Mouse (Mus musculus) R1 (cell line): Measurements from ENCODE around the gene Zkscan14.
"Not testable (repeated sequence)": the region's sequence is repeated elsewhere in the genome, so short reads cannot be mapped to it uniquely, and the experiment has no call there.

Experiments used
- DNase-seq: peaks from one replicate; pipeline ENCODE4 v3.0.0-alpha.2; 2018; ENCODE audit warnings: low read depth, low spot score

Gene Zkscan14

DNA sequence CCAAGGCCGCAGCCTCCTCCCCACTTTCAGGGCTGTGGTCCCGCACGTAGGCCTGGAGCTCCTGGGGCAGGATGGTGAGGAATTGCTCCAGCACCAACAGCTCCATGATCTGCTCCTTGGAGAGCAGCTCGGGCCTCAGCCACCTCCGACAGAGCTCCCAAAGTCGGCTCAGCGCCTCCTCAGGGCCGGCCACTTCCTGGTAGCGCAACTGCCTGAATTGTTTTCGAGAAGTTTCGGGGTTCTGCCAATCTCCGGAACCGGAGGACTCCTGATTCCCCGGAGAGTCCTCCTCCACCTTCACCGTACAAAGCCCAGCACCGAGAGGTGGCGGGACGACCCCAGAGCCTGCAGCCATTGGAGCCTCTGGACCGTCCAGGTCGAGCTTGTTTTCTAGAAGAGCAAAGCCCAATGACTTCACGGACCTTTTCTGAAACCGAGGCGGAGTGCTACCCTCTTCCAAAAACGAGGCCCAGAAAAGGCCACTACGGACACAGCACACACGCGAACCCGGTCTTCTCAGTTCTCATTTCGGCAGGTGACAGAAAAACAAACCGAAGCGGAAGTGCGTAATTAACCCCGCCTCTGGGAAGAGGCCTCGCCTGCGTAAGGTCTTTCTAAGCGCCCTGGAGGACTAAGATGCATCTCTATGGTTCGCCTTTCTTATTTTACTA, at the start of gene Zkscan14:
Gene Zkscan14 (minus strand): TSS at position 548 of the 671 bp plus-strand sequence.
- DNase-seq, result peak; percentile 93

DNA sequence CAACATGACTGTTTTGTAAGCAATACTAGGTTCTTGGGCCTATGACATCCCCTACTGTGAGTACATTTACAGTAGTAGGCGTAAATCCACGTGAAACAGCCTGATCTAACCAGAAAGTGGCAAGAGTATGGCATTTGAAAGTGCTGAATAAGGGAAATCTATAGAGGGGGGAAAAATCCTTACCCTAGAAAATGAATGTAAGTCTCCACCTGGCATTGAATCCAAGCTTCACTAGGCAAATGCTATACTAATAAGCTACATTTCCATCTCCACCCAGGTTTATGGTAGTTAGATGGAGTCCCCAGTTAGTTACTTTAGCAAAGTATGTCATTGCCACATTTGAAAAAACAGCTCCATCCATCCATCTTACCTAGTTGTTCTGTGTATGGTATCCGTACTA, 47.9 kb upstream of the Zkscan14 start:
- no peak for DNase-seq

DNA sequence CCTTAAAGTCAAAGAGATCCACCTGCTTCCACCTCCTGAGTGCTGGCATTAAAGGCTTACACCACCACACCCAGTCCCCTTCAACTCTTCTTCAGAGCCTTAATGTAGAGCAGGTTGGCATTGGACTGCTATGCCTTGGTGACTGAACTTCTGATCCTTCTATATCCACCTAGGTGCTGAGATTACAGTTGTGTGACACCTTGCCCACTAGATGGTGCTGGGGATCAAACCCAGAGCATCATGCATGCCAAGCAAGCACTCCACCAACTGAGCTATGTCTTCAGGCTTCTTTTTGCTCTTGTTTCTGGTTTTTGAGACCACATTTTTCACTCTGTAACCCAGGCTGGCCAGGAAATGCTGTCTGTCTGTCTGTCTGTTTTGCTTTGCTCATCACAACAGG, 33.0 kb upstream of the Zkscan14 start:
- DNase-seq, result peak; percentile 72

DNA sequence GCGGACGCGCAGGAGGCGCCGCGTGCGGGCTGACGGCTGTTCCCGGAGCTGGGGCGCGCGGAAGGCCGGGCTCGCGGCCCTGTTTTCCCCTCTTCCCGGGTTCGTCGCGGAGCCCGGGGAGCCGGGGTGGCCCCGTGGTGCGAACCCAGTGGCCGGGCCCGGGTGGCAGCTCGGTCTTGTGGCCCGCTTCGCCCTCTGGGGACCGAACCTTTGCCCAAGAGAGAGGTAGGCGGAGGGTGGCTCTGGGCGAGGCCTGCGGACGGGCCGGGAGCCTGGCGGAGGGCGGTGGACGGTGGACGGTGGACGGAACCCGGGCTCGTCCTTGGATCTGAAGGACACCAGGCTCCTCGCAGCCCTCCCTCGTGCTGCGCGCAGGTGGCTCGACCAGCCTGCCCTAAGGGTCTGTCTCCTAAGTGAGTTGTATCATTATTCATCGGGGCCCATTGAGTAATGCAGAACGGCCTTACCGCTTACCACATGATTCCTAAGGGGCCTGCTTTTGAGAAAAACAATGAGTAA, 30.3 kb upstream of the Zkscan14 start:
- peak; percentile 41 for DNase-seq

DNA sequence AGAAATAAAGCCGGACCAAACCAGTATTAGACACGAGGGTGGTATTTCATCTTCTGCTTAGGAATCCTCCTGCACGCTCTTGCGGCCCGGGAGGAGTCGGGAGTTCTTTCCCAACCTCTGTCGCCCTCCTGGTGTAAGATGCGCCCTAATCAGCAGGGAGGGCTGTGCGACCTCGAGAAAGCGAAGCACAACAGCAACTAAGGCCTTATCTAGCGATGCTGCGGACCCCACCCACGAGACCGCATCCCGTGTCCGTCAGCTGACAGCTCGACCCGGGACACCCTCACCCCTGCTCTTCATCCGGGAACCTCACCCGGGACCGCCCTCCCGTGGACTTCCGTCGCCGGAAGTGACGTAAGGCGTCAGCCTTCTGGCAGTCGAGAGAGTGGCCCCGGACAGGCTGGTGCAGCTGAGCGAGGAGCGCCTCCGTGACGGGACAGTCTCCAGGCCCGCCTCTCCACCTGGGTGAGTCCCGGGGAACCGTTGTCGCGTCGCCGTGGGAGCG, 29.8 kb upstream of the Zkscan14 start, which contains the start of gene Zfp655:
Gene Zfp655 (plus strand): TSS at position 349 of the 505 bp plus-strand sequence.
- DNase-seq, result peak; percentile 97

DNA sequence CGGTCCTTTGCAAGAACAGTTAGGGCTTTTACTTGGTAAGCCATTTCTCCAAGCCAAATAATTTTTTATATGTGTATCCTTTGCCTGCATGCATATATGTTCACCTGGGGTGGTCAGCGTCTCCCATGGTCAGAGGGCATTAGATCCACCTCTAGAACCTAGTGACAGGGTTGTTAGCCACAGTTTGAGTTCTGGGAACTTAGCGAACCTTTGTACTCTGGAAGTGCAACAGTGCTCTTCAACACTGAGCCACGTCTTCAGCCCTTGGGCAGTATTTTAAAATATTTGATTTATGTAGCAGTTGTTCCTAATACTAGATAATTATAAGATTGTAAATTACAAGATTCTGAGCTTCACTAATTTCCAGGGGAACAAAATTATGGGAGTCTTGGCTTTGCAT, 29.0 kb upstream of the Zkscan14 start:
- DNase-seq, result no peak

DNA sequence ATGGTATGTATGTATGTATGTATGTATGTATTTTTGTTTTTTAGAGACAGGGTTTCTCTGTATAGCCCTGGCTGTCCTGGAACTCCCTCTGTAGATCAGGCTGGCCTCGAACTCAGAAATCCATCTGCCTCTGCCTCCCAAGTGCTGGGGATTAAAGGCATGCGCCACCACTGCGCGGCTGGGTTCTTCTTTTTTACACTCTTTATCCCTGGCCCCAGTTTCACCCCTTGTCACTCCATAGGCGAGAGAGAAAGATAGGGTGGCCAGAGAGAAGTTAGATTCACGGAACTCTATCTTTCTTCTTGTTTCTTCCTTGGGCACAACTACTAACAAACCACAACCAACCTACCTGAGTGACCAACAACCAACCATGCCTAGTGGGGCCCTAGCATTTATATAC, 27.6 kb upstream of the Zkscan14 start:
- not testable (repeated sequence) for DNase-seq

DNA sequence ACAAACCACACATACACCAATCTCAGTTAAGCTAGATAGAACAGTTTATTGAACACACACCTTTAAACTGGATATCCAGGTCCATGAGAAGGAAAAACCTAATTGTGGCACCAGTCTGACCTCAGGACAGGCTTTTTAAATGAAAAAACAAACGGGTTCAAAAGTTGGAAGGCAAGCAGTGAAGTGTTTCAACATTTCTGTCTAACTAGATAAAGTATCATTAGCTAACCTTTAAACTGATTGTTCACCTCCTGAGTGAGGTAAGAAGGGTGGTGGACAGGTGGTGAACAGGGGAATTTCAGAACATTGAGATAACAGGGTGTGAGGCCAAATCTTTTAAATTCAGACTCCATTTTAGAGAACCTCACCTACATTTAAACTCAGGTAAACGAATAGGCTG, 24.8 kb upstream of the Zkscan14 start:
- DNase-seq, result no peak

DNA sequence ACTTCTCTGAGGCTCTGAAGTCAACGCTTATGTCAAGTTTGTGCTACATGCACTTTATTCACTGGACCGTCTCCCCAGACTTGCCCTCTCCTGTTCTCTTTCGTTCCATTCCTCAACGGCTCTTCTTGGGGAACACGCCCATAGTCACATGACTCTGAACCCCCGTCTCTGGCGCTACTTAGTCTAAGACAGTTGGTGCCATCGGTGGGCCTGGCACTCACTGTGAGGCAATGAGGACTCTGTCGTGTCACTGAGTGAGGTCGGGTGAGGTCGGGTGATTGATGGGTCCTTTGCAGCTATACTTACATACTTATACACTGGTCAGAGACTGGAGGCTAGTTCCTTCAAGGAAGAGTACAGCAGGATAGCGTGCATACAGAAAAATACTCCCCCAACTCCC, 21.7 kb upstream of the Zkscan14 start:
- no peak for DNase-seq

DNA sequence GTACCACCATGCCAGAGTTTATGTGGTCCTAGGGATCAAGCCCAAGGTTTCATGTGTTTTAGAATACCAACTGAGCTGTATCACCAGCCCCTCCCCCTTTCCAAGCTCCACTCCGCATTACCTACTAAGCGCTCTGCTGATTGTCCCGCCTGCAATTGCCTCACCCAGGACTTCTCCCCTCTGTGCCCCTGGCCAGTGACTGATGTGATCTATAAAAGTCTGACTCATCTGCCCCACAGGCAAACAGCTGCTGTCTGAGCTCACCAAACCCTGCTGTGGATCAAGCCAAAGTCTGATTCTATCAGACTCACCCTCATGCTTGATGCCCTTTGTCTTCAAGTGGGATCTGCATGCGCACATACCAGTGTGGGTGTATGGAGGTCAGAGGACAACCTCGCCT, 21.2 kb upstream of the Zkscan14 start:
- DNase-seq, result peak; percentile 50

DNA sequence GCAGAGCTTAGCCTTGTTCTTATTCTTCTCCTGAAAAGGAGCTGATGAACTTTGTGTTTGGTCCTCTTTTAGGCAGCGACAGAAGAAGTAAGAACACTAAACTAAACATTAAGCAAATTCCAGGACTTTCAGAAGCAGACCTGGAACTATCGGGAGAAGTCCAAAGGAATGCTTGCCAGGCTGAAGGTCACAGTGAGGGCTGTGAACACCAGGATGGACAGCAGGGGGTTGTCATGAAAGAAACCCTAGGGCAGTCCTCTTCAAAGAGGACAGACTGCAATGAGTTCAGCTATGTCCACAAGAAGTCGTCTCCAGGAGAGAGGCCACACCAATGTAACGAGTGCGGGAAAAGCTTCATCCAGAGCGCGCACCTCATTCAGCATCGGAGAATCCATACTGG, 18.3 kb upstream of the Zkscan14 start:
- peak; percentile 51 for DNase-seq

DNA sequence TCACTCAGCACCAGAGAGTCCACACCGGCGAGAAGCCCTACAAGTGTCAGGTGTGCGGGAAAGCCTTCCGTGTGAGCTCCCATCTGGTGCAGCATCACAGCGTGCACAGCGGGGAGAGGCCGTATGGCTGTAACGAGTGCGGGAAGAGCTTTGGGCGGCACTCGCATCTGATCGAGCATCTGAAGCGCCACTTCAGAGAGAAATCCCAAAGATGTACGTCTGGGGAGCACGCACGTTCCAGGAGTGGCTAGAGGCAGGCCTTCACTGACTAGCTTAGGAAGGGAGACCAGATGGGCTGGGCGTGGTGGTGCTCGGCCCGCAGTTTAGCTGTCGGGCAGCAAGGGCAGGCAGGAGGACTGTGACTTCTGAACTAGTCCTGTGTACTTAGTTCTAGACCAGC, 17.0 kb upstream of the Zkscan14 start:
- DNase-seq, result peak; percentile 74

DNA sequence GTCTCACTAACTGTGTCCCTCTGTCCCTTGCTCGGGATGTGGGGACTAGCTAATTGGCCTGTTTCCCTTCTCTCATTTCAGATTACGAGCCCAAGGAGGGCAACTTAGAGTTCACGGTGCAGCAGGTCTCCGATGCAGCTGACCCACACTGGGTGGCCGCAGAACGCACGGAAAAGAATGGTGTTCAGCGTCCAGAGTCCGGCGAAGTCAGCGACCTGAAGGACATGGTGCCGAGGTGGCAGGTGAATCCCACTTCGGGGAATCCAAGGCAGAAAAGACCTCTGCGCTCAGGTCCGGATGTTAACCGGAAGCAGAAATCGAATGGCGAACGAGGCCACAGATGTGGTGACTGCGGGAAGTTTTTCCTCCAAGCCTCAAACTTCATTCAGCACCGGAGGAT, 16.5 kb upstream of the Zkscan14 start:
- no peak for DNase-seq

DNA sequence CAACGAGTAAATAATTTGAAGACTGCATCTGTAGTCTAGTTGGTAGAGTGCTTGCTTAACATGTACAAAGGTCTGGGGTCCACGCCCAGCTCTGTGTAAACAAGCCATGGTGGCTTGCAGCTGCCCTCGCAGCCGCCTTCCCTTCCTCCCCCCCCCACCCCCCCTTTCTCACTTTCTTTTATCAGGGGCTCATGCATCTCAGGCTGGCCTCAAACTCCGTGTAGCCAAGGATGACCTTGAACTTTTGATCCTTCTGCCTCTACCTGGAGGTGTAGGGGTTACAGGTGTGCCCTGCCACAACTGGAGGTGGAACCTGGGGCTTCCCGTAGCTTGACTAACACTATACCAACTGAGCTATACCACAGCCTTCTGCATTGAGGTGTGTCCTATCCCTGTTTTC, 16.1 kb upstream of the Zkscan14 start:
- peak; percentile 77 for DNase-seq

DNA sequence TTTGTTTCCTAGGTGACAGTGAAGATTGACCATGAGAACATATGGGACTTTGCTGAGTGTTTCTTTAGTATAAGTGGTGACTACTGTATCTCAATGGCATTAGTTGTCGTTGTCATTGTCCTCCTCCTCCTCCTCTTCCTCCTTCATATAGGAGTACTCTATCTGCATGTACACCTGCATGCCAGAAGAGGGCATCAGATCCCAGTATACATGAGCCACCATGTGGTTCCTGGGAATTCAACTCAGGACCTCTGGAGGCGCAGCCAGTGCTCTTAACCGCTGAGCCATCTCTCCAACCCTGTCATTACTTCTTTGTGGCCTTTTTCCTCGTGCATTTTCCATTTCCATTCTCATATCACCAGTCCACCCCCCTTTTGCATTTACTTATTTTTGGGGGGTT, 13.0 kb upstream of the Zkscan14 start:
- DNase-seq, result peak; percentile 86

DNA sequence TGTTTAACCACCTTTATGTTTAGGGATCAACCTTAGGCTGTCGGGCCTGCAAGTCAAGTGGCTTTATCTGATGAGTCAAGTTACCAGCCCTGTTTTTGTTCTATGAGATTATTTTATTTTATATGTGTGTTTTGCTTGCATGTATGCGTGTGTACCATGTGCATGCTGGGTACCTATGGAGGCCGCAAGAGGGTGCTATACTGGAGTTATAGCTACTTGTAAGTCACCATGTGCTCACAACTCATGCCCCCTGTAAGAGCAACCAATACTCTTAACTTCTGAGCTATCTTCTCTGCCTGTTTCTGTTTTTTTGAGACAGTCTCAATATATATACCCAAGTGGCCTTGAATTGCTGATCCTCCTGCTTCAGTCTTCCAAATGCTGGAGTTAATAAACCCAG, 11.8 kb upstream of the Zkscan14 start:
- peak; percentile 86 for DNase-seq

DNA sequence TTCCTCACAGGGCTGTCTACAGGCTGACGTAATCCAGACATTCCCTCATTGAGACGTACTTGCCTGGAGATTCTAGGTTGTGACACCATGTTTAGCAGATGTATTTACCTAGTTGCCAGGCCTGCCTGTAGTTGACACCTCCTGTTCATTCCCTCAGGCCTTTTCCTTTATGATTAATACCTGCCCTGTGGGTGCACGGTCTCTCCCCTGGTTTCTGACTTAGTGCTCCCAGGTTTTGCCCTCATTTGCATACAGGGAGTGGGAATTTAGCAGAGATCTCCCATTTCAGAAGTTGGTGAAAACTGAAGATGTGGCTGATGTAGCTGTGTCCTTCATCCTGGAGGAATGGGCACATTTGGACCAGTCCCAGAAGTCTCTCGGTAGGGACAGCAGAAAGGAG, 10.5 kb upstream of the Zkscan14 start:
- DNase-seq, result no peak

DNA sequence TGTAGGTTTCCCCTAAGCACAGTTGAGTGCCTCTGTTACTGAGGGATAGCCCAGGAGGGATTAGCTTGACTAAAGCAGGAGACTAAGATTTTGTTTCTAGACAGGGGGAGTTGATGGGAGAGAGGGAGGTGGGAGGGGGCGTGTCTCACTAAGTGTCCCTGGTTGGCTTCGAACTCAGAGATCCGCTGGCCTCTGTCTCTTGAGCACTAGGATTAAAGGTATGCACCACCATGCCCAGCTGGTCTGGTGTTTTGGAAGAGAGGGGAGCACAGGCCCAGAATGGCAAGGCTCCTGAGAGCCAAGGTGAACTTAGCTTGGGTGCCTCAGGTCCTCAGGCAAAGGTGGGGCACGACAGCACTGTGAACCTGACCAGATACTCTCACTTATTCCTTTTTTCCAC, 9.7 kb upstream of the Zkscan14 start:
- no peak for DNase-seq

DNA sequence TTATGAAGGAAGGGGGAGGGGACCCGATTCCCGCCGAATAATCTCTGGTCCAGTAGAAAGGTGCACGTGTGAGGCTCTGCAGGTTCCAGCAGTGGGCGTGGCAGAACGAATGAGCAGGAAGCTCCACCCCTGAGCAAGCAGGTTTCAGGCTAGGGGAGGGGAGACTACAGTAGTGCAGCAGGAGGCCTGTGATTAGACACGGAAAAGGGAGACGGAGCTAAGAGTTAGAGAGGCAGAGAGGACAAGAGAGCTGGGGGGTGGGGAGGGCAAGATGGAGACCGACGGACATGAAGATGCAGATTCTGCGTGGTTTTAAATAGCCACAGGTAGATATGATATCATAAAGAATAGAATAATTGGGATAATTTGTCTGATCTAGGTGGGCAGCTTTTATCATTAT, 6.7 kb upstream of the Zkscan14 start:
- DNase-seq, result peak; percentile 92

DNA sequence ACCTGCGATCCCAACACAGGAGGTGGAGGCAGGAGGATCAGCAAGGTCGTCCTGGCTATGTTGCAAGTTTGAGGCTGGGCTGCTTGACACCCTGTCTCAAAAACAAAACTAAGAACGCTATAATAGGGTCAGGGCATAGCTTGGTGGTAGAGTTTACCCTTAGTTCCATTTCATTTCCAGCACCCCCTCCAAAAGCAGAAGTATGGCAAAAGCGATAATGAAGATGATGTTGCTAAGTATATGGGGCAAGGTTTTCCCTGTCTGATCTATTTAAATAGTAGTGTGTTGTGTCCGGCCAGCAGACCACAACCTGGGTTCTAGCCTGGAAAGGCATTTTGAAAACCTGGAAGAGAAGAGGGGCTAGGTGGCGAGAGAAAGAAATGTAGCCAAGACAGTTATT, 6.3 kb upstream of the Zkscan14 start:
- no peak for DNase-seq

DNA sequence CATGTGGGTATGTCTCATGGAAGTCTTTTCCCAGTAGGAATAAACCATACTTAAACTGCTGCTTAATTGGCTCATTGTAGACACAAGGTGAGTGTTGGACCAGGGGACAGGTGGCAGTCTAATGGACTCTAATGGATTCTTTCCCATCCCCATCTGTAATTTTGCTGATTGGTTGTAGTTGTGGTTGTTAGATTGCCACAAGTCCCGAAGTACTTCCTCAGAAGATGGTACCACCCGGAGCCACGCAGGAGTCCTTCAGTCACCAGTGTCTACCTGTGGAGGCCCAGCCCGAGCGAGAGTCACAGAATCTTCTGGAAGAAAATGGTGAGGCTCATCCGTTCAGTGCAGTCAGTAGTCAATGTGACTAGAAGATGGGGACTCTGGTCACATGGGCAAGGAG, 5.7 kb upstream of the Zkscan14 start:
- no peak for DNase-seq

DNA sequence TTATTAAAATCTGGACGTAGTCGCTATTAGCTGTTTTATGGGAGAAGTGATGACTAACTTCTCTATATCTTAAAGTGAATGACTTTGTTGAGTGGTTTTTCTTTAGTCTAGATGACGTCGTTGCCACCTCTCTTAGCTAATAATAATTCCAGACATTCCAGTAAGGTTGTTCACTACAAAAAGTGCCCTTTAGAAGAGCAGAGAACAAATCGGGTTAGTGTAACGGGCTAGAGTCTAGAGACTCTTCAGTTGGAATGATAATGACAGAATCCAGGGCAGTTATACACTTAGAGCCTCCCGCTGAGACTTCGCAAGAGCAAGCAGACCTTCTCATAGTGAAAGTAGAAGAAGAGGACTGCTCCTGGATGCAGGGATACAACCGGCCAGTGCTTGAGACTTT, 3.4 kb upstream of the Zkscan14 start:
- DNase-seq, result peak; percentile 60

DNA sequence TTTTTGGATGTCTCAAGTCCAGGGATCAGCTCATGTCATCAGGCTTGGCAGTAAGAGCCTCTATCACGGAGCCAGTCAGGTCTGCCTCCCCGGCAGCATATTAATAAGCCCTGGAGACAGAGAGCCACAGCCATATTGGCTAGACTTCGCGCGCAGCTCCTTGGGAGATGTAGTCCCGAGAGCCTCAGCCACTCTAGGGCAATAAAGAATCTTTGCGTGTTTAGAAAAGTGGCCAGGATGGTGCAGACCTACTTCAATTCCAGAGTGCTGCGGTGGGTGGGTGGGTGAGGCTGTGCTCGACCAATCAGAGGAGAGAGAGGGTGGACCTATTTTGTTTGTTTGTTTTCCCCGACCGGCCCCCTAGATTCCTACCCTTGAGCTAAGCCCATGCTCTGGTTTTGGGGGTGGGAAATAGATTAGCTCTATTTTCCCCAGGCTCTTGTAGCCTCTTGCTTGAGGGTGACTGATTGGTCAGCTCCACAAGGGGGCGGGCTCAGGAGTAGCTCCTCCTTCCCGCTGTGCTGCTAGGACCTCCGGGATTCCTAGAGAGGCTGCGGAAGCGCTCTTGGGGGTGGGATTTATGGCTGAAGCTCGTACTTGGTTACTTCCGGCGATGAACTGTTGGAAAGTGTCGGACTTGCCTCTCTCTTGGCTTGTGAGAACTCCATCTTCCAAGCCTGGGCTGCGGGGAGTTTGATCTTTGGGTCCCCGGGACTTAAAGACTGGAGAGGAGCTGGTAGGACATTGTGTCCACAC, 2.4 kb upstream of the Zkscan14 start, which contains the start of gene Zkscan5:
Gene Zkscan5 (plus strand): TSS at position 627 of the 756 bp plus-strand sequence.
- peak; percentile 100 for DNase-seq
